Mouse (Mus musculus) induced T-regulatory cell, adult 2 months (primary cell): ENCODE measurements at regions not wholly inside any gene's neighbourhood (a gene's known extent, or its start where the extent isn't known, plus 50 kb on each side); places are given as distances from the start of the nearest gene placed in this dataset.

Experiments used
- DNase-seq: peaks from one replicate; pipeline ENCODE4 v3.0.0-alpha.2; 2012; ENCODE audit warnings: low read depth

- DNase-seq: peak; percentile 38
These were observed 203.4 kb upstream of the Satb1 start for GRCm38 (mm10) chr17:52036479-52036878.

GRCm38 (mm10) chr17:52031079-52031478 is 198.0 kb upstream of the Satb1 start:
- DNase-seq: peak; percentile 56

- no peak for DNase-seq
These were observed 153.8 kb upstream of the Satb1 start for GRCm38 (mm10) chr17:51986920-51987319.

GRCm38 (mm10) chr17:51986212-51986611 is 153.1 kb upstream of the Satb1 start:
- DNase-seq: peak; percentile 29

GRCm38 (mm10) chr17:51979126-51979525 is 146.0 kb upstream of the Satb1 start:
- no peak for DNase-seq

- peak; percentile 55 for DNase-seq
These were observed 138.4 kb upstream of the Satb1 start for GRCm38 (mm10) chr17:51971444-51971843.

- no peak for DNase-seq
These were observed 133.6 kb upstream of the Satb1 start for GRCm38 (mm10) chr17:51966573-51967284.

- DNase-seq: no peak
These were observed 129.5 kb upstream of the Satb1 start for GRCm38 (mm10) chr17:51962529-51963110.

- DNase-seq: no peak
These were observed 128.2 kb upstream of the Satb1 start for GRCm38 (mm10) chr17:51961337-51961736.

GRCm38 (mm10) chr17:51956275-51956674 is 123.2 kb upstream of the Satb1 start:
- DNase-seq: no peak

- DNase-seq: no peak
These were observed 104.6 kb upstream of the Satb1 start for GRCm38 (mm10) chr17:51937707-51938106.

GRCm38 (mm10) chr17:51936071-51936470 is 103.0 kb upstream of the Satb1 start:
- DNase-seq: no peak

- DNase-seq: no peak
These were observed 93.3 kb upstream of the Satb1 start for GRCm38 (mm10) chr17:51926392-51926791.

- DNase-seq: no peak
These were observed 73.9 kb upstream of the Satb1 start for GRCm38 (mm10) chr17:51907031-51907430.

GRCm38 (mm10) chr17:51906418-51906817 is 73.3 kb upstream of the Satb1 start:
- no peak for DNase-seq

- DNase-seq: peak; percentile 77
These were observed 70.8 kb upstream of the Satb1 start for GRCm38 (mm10) chr17:51903885-51904284.

GRCm38 (mm10) chr17:51899376-51899775 is 66.3 kb upstream of the Satb1 start:
- peak; percentile 43 for DNase-seq

GRCm38 (mm10) chr17:51896160-51896559 is 63.1 kb upstream of the Satb1 start:
- no peak for DNase-seq

- DNase-seq: peak; percentile 42
These were observed 61.2 kb upstream of the Satb1 start for GRCm38 (mm10) chr17:51894278-51894677.

GRCm38 (mm10) chr17:51892856-51893255 is 59.8 kb upstream of the Satb1 start:
- DNase-seq: no peak

GRCm38 (mm10) chr17:51892159-51892558 is 59.1 kb upstream of the Satb1 start:
- DNase-seq: no peak
